Mouse (Mus musculus) CH12.LX (cell line): ENCODE results near the gene Tex33. TPM values are rescaled to one million over a fixed set of nuclear protein-coding genes. Genes with fewer than 3 reads are reported as not detected.

ENCODE experiments used
- DNase-seq: peaks from one replicate; pipeline ENCODE4 v3.0.0-alpha.2; 2013; ENCODE audit errors: extremely low read depth
- H3K27ac ChIP-seq: 2 replicates; pipeline ENCODE4 v1.5.1; 2012; ENCODE audit warnings: low read depth, mild to moderate bottlenecking, control low read depth, moderate library complexity; ENCODE audit not compliant: insufficient read depth
- H3K27me3 ChIP-seq: replicated peaks from 2 replicates; pipeline ENCODE3; 2012; ENCODE audit warnings: inconsistent platforms
- H3K36me3 ChIP-seq, 2 experiments: replicated peaks in 1 of 2; 2 replicates each; pipeline versions ENCODE3 to v1.6.1; 2012; ENCODE audit warnings: inconsistent platforms in 1 of 2, low read length in 1 of 2, mild to moderate bottlenecking in 1 of 2, mixed read lengths in 1 of 2, moderate library complexity in 1 of 2; ENCODE audit not compliant: control insufficient read depth in 1 of 2, insufficient read depth in 1 of 2
- H3K4me1 ChIP-seq, 2 experiments: 2 replicates each; pipeline ENCODE4 v1.6.1; 2012; ENCODE audit warnings: inconsistent platforms in 1 of 2, moderate library complexity in 1 of 2; ENCODE audit not compliant: insufficient read depth in 2 of 2, control insufficient read depth in 1 of 2
- H3K4me2 ChIP-seq: 2 replicates; pipeline ENCODE4 v1.6.1; 2012; ENCODE audit warnings: low read depth, mild to moderate bottlenecking, control low read depth; ENCODE audit not compliant: poor library complexity, insufficient read depth, severe bottlenecking
- H3K4me3 ChIP-seq, 3 experiments: fragments of 150-350 bp in 1 of 3; sonication (generic) in 1 of 3; replicated peaks in 1 of 3; 2 replicates each; pipeline versions ENCODE3 to v1.5.1; 2011 to 2012; ENCODE audit warnings: low read depth in 2 of 3, low read length in 2 of 3, mild to moderate bottlenecking in 2 of 3, moderate library complexity in 2 of 3, control low read depth in 1 of 3, improper control_type of control experiment in 1 of 3, inconsistent platforms in 1 of 3, mixed read lengths in 1 of 3; ENCODE audit not compliant: poor library complexity in 1 of 3
- H3K79me2 ChIP-seq: replicated peaks from 2 replicates; pipeline ENCODE4 v1.6.1; 2012; ENCODE audit warnings: mild to moderate bottlenecking, moderate library complexity; ENCODE audit not compliant: control insufficient read depth, poor library complexity, insufficient read depth, severe bottlenecking; ENCODE audit errors: extremely low read depth
- H3K9ac ChIP-seq: 2 replicates; pipeline ENCODE4 v1.6.1; 2012; ENCODE audit warnings: low read depth, mild to moderate bottlenecking, control low read depth, moderate library complexity; ENCODE audit not compliant: insufficient read depth
- H3K9me3 ChIP-seq: replicated peaks from 2 replicates; pipeline ENCODE3; 2012; ENCODE audit warnings: low read length, inconsistent platforms, mixed read lengths
- CHD1 ChIP-seq: IDR thresholded peaks from 2 replicates; pipeline ENCODE4 v1.6.1; 2012; ENCODE audit warnings: low read depth, low read length, improper control_type of control experiment, inconsistent platforms
- CHD2 ChIP-seq: IDR thresholded peaks from 2 replicates; pipeline ENCODE4 v1.6.1; 2011; ENCODE audit warnings: low read length, improper control_type of control experiment
- ELF1 ChIP-seq: IDR thresholded peaks from 2 replicates; pipeline ENCODE4 v1.6.1; 2014; ENCODE audit warnings: low read depth, mild to moderate bottlenecking, inconsistent platforms, low read length, improper control_type of control experiment
- ETS1 ChIP-seq: conservative IDR thresholded peaks from 2 replicates; pipeline ENCODE4 v1.6.1; 2012; ENCODE audit warnings: low read depth, mild to moderate bottlenecking, inconsistent platforms, low read length, improper control_type of control experiment, moderate library complexity
- IRF4 ChIP-seq: IDR thresholded peaks from 2 replicates; pipeline ENCODE4 v1.6.1; 2014; ENCODE audit warnings: low read depth, mild to moderate bottlenecking, inconsistent platforms, low read length, improper control_type of control experiment
- JUN ChIP-seq: IDR thresholded peaks from 2 replicates; pipeline ENCODE4 v1.6.1; 2011; ENCODE audit warnings: low read depth, mild to moderate bottlenecking, low read length, improper control_type of control experiment, moderate library complexity; ENCODE audit not compliant: insufficient read depth
- MAZ ChIP-seq: IDR thresholded peaks from 2 replicates; pipeline ENCODE4 v1.6.1; 2012; ENCODE audit warnings: low read depth, mild to moderate bottlenecking, inconsistent platforms, low read length, improper control_type of control experiment, moderate library complexity
- MEF2A ChIP-seq: IDR thresholded peaks from 2 replicates; pipeline ENCODE4 v1.6.1; 2014; ENCODE audit warnings: low read depth, mild to moderate bottlenecking, inconsistent platforms, low read length, improper control_type of control experiment, borderline replicate concordance
- MXI1 ChIP-seq: IDR thresholded peaks from 2 replicates; pipeline ENCODE4 v1.6.1; 2011; ENCODE audit warnings: mild to moderate bottlenecking, low read depth, low read length, improper control_type of control experiment
- NELFE ChIP-seq: IDR thresholded peaks from 2 replicates; pipeline ENCODE4 v1.6.1; 2011; ENCODE audit warnings: low read depth, low read length, improper control_type of control experiment
- NRF1 ChIP-seq: IDR thresholded peaks from 2 replicates; pipeline ENCODE4 v1.6.1; 2014; ENCODE audit warnings: low read depth, mild to moderate bottlenecking, inconsistent platforms, low read length, improper control_type of control experiment, moderate library complexity
- RAD21 ChIP-seq: IDR thresholded peaks from 2 replicates; pipeline ENCODE4 v1.6.1; 2011; ENCODE audit warnings: low read depth, mild to moderate bottlenecking, low read length, improper control_type of control experiment, moderate library complexity
- RCOR1 ChIP-seq: conservative IDR thresholded peaks from 2 replicates; pipeline ENCODE4 v1.6.1; 2012; ENCODE audit warnings: low read depth, mild to moderate bottlenecking, inconsistent platforms, low read length, improper control_type of control experiment
- SIN3A ChIP-seq: IDR thresholded peaks from 2 replicates; pipeline ENCODE4 v1.6.1; 2012; ENCODE audit warnings: low read length, improper control_type of control experiment, inconsistent platforms
- SMC3 ChIP-seq: IDR thresholded peaks from 2 replicates; pipeline ENCODE4 v1.6.1; 2011; ENCODE audit warnings: low read depth, low read length, improper control_type of control experiment
- TBP ChIP-seq: conservative IDR thresholded peaks from 2 replicates; pipeline ENCODE4 v1.6.1; 2011; ENCODE audit warnings: low read depth, low read length, improper control_type of control experiment
- USF2 ChIP-seq: conservative IDR thresholded peaks from 2 replicates; pipeline ENCODE4 v1.6.1; 2011; ENCODE audit warnings: low read depth, low read length, improper control_type of control experiment
- ZKSCAN1 ChIP-seq: IDR thresholded peaks from 2 replicates; pipeline ENCODE4 v1.6.1; 2012; ENCODE audit warnings: low read depth, inconsistent platforms, low read length, improper control_type of control experiment, borderline replicate concordance
- ZNF384 ChIP-seq: IDR thresholded peaks from 2 replicates; pipeline ENCODE4 v1.6.1; 2012; ENCODE audit warnings: low read depth, low read length, improper control_type of control experiment, inconsistent platforms
- dilution Hi-C: fragments of 300-500 bp; cut with MboI; formaldehyde crosslinking; loops from 2 replicates; pipeline ENCODE4 v1.14.3; 2020; ENCODE audit warnings: low sequenced_read_pairs; ENCODE audit not compliant: extremely low pct_unique_long_range_greater_than_20kb, extremely low pct_ligation_motif_present
- in situ Hi-C: fragments of 300-500 bp; cut with MboI; formaldehyde crosslinking; loops from 3 replicates; pipeline ENCODE4 v1.14.3; 2019; ENCODE audit warnings: low sequenced_read_pairs, low pct_ligation_motif_present, low pct_unique_long_range_greater_than_20kb, mixed read lengths
- polyA plus RNA-seq: library from polyadenylated mRNA; unstranded; fragments of >175 nt; gene quantifications from 2 replicates; pipeline ENCODE4 v1.2.1, GENCODE M21; 2012; ENCODE audit warnings: low read depth; ENCODE audit not compliant: insufficient read length
- total RNA-seq, 2 experiments: library from RNA; depleted of rRNA; stranded (reverse); fragments of 300-350 nt in 1 of 2; fragments of >200 nt in 1 of 2; gene quantifications; 2 replicates each; pipeline ENCODE4 v1.2.3; 2012 to 2014

The Tex33 gene
- total and polyA plus RNA-seq, 3 experiments, result not detected

- H3K27ac ChIP-seq, result no peak overlapping the region
- no peaks in the 10 kb centered on the region for H3K9me3 ChIP-seq
- no peak for DNase-seq
- no peak overlapping the region for H3K4me3 ChIP-seq
- no peaks in the 10 kb centered on the region for H3K79me2 ChIP-seq
- dilution Hi-C loops (no loop called here), in situ Hi-C loops (no loop called here)
- no peaks in the 10 kb centered on the region for H3K36me3 ChIP-seq
- H3K9ac ChIP-seq, result no peak overlapping the region
- no peak overlapping the region for H3K4me2 ChIP-seq
- peaks cover 3 to 8% of the 10 kb centered on the region in 2 experiments for H3K4me1 ChIP-seq
- H3K27me3 ChIP-seq, result peaks cover 48% of the 10 kb centered on the region
- TF ChIP-seq SIN3A (no peak), NRF1 (no peak), MAZ (no peak)
Observed at GRCm38 (mm10) chr15:78401345-78401744, 5.6 kb upstream of the Tex33 start.

- Histone ChIP-seq H3K36me3 (no peaks in the 10 kb centered on the region), H3K4me1 (no peaks in the 10 kb centered on the region), H3K9ac (no peak overlapping the region), H3K9me3 (peaks cover 11% of the 10 kb centered on the region), H3K27me3 (peaks cover 91% of the 10 kb centered on the region), H3K4me3 (no peak overlapping the region), H3K27ac (no peak overlapping the region), H3K79me2 (no peaks in the 10 kb centered on the region), H3K4me2 (no peak overlapping the region)
- no peak for TF ChIP-seq JUN
- no peak for TF ChIP-seq TBP
- TF ChIP-seq RCOR1, result no peak
- no peak for TF ChIP-seq ELF1
- TF ChIP-seq RAD21, result no peak
- TF ChIP-seq MXI1, result no peak
- no peak for TF ChIP-seq MAZ
- TF ChIP-seq CHD2, result no peak
- TF ChIP-seq NELFE, result no peak
- TF ChIP-seq SIN3A, result no peak
- TF ChIP-seq ZKSCAN1, result no peak
- no peak for TF ChIP-seq ETS1
- TF ChIP-seq ZNF384, result no peak
- TF ChIP-seq USF2, result no peak
- no peak for TF ChIP-seq SMC3
- no peak for TF ChIP-seq IRF4
- no peak for TF ChIP-seq MEF2A
- no peak for TF ChIP-seq CHD1
- in situ Hi-C loops (no loop called here), dilution Hi-C loops (no loop called here)
- DNase-seq, result no peak
Observed at GRCm38 (mm10) chr15:78390855-78391254, 4.9 kb downstream of the Tex33 start.
